Mouse (Mus musculus): ENCODE data around the gene Tmem273.

GRCm38 (mm10) chr14:32772085-32772484 is 13.7 kb upstream of the Tmem273 start:
- TF ChIP-seq CTCF (IDR thresholded peaks at IDR 0.05; ENCODE audit: low read depth, low read length) (no peak), POLR2A (IDR thresholded peaks at IDR 0.05; ENCODE audit: extremely low read depth, insufficient read depth, low read length) (no peak)
